Mouse (Mus musculus) bone marrow, adult 2 months (tissue): ENCODE measurements around the gene Ssc4d.

Source experiments
- CTCF ChIP-seq: fragments of 200-500 bp; IDR thresholded peaks from 2 replicates; pipeline ENCODE4 v1.5.1; 2011; ENCODE audit warnings: low read length, control low read depth; ENCODE audit not compliant: control insufficient read depth, insufficient read depth
- POLR2A ChIP-seq: fragments of 200-500 bp; IDR thresholded peaks from 2 replicates; pipeline ENCODE4 v1.6.1; 2011; ENCODE audit warnings: low read depth, mild to moderate bottlenecking, control low read depth, low read length, borderline replicate concordance; ENCODE audit not compliant: control insufficient read depth

GRCm38 (mm10) chr5:135958367-135958766 is 16.0 kb downstream of the Ssc4d start:
- TF ChIP-seq CTCF (no peak), POLR2A (no peak)
